Mouse (Mus musculus) intestine, embryonic 15.5 days (tissue): ENCODE data around the gene Pdia6. TPM values are rescaled to one million over a fixed set of nuclear protein-coding genes. Genes with fewer than 3 reads are reported as not detected.

ENCODE experiments used
- ATAC-seq: fragments of 200-750 bp; cut with Nextera tagmentation; 2 replicates; pipeline ENCODE4 v1.8.0; 2017; ENCODE audit warnings: moderate TSS enrichment, moderate library complexity
- H3K27ac ChIP-seq: fragments of 300-500 bp; sonication (generic); 2 replicates; pipeline ENCODE4 v1.5.1; 2015; ENCODE audit warnings: mild to moderate bottlenecking, inconsistent platforms
- H3K27me3 ChIP-seq: fragments of 300-500 bp; sonication (generic); replicated peaks from 2 replicates; pipeline ENCODE4 v1.6.1; 2015; ENCODE audit warnings: inconsistent platforms
- H3K36me3 ChIP-seq: fragments of 300-500 bp; sonication (generic); 2 replicates; pipeline ENCODE4 v1.6.1; 2015; ENCODE audit warnings: inconsistent platforms
- H3K4me1 ChIP-seq: fragments of 300-500 bp; sonication (generic); replicated peaks from 2 replicates; pipeline ENCODE4 v1.6.1; 2015; ENCODE audit warnings: inconsistent platforms
- H3K4me2 ChIP-seq: fragments of 300-500 bp; sonication (generic); replicated peaks from 2 replicates; pipeline ENCODE4 v1.6.1; 2015; ENCODE audit warnings: mild to moderate bottlenecking, inconsistent platforms
- H3K4me3 ChIP-seq: fragments of 300-500 bp; sonication (generic); replicated peaks from 2 replicates; pipeline ENCODE4 v1.5.1; 2015; ENCODE audit warnings: inconsistent platforms
- H3K9ac ChIP-seq: fragments of 300-500 bp; sonication (generic); 2 replicates; pipeline ENCODE4 v1.6.1; 2015; ENCODE audit warnings: inconsistent platforms
- H3K9me3 ChIP-seq: fragments of 300-500 bp; sonication (generic); 2 replicates; pipeline ENCODE4 v1.6.1; 2016; ENCODE audit warnings: inconsistent platforms
- WGBS: fragments of 180-500 bp; shearing (Covaris S2); methylation state at CpG from one replicate; pipeline ENCODE4 v1.1.7; 2015; 5-methylcytosine and 5-hydroxymethylcytosine counted together
- polyA plus RNA-seq: library from polyadenylated mRNA; unstranded; fragments of >200 nt; fragmentation: Nextera tagmentation; extraction: Ambion mirVana; gene quantifications from 2 replicates; pipeline ENCODE4 v1.2.1, GENCODE M21; 2015

The Pdia6 gene
- polyA plus RNA-seq, 1 experiment from 2014 or later, result 635 TPM

DNA sequence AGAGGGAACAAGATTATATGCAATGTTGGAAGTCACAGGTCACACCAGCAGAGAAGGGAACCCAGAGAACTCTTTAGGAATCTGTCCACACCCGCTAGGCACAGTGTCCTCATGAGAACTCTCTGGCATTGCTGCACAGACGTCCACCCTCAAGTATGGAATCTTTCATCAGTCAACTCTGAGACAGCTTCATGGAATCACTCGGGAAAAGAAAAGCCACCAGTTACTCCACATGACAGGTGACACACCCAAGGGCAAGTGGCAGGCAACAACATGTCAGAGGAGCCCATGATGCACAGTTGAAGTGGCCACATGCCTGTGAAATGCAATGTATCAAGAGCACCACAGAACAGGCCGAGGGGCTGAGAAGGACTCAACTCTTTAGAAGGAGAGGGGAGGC lies 51.6 kb downstream of the Pdia6 start:
- Histone ChIP-seq H3K27me3 (peaks cover 8% of the 10 kb centered on the region), H3K4me1 (no peaks in the 10 kb centered on the region), H3K9me3 (no peaks in the 10 kb centered on the region), H3K9ac (no peak overlapping the region), H3K4me3 (no peak overlapping the region), H3K27ac (no peak overlapping the region), H3K36me3 (no peaks in the 10 kb centered on the region), H3K4me2 (no peak overlapping the region)
- ATAC-seq, result no peak
- 57% methylated on average over 4 of the region's 4 CpGs for WGBS

DNA sequence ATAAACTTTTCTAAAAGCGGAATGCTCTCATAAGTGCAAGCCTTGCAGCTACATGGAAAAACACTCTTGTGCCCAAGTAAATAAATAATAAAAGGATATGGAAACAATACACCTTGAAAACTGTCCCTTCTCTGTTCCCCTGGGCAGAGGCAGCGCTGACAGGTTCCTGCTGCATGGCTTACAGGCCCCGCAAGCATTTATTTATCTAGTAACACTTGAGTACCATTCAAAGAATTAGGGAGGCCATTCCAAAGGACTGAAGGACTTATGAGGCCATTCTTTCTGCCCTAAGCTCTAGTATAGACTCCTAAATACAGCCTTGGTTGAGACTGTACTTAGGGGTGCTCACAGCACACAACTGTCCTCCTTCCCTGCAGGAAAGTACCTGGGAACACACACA lies 52.1 kb downstream of the Pdia6 start:
- H3K4me1 ChIP-seq, result no peaks in the 10 kb centered on the region
- H3K36me3 ChIP-seq, result no peaks in the 10 kb centered on the region
- H3K27ac ChIP-seq, result no peak overlapping the region
- H3K4me3 ChIP-seq, result no peak overlapping the region
- WGBS, result 74% methylated on average over 3 of the region's 3 CpGs
- no peak overlapping the region for H3K4me2 ChIP-seq
- no peaks in the 10 kb centered on the region for H3K9me3 ChIP-seq
- peaks cover 13% of the 10 kb centered on the region for H3K27me3 ChIP-seq
- no peak overlapping the region for H3K9ac ChIP-seq
- ATAC-seq, result no peak

DNA sequence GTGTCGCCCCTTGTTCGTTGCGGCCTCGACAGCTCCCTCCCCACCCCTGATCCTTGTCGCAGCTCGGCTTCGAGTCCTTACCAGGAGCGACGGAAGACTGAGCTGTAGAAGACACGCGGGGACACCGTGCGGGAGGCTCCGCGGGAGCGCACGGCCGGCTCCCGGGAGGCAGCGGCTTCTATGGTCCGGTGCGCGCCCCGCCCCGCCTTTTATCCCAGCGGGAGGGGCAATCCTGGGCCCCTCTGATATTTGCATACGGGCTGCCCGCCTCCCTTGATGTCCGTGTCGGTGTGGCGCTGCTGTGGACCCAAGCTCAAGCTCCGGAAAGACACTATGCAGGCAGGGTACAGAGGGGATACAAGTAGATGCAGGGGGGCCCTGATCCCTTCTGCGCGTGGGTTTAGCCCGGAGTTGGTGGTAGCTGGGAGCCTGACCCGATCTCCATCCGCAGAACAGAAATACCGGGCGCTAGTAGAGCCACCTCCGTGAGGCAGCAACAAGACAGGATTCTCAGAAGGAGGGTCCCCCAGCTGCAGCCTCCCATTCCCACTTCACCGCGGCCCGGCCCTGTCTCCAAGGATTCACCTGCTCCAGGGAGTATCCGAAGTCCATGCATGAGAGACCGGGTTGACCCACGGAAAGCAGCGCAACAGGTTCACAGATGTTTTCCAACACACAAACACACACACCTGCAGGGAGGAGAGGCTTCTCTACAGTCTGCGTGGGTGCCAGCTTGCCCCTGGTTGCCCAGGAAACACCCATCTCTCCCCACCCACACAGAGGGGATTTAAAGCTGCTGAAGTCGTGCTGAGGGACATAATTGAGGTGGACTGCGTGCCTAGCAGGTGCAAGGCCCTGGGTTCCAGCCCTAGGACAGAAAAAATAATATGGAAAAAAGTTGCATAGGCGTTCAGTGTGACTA lies 58.5 kb downstream of the Pdia6 start:
- ATAC-seq, result peak; percentile 79
- 3% methylated on average over 51 of the region's 51 CpGs for WGBS
- no peaks in the 10 kb centered on the region for H3K36me3 ChIP-seq

DNA sequence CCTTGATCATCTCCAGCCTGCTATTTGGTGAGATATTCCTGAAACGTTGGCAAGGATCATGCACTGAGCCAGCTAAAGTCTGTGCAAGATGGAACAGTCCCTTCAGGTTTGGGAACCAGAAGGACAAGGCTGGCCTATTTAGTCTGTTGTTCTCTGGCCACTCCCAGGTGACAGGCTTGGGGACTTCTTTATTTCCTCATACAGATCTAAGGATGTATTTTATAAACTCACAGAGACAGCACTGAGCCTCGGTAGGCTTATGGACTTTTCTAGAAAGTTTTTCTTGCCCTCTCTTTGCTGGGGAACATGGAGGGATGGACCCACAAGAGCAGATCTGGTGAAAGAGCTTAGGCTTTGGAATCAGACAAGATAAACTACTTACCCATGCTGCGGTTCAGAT lies 62.9 kb downstream of the Pdia6 start, which contains the start of gene Atp6v1c2:
Gene Atp6v1c2 (minus strand): TSS at position 101 of the 400 bp plus-strand sequence.
- WGBS, result 72% methylated on average over 3 of the region's 3 CpGs
- ATAC-seq, result no peak
- Histone ChIP-seq H3K36me3 (no peaks in the 10 kb centered on the region), H3K4me3 (no peak within 1 kb of the TSS), H3K27me3 (peaks cover 13% of the 10 kb centered on the region), H3K9ac (no peak within 1 kb of the TSS; the same call in 1 of the 2 replicates), H3K4me1 (peaks cover 3% of the 10 kb centered on the region; the same call in 1 of the 2 replicates), H3K4me2 (no peak within 1 kb of the TSS), H3K27ac (no peak within 1 kb of the TSS), H3K9me3 (no peaks in the 10 kb centered on the region)

More for the DNA sequence above, 58.5 kb downstream of the Pdia6 start:
- peaks cover 34% of the 10 kb centered on the region for H3K27me3 ChIP-seq
- no peak overlapping the region for H3K27ac ChIP-seq
- H3K4me1 ChIP-seq, result peaks cover 3% of the 10 kb centered on the region; the same call in 1 of the 2 replicates
- H3K9ac ChIP-seq, result peak overlapping the region; percentile 33
- H3K4me3 ChIP-seq, result peak overlapping the region; percentile 41
- peak overlapping the region; percentile 90 for H3K4me2 ChIP-seq
- H3K9me3 ChIP-seq, result no peaks in the 10 kb centered on the region

DNA sequence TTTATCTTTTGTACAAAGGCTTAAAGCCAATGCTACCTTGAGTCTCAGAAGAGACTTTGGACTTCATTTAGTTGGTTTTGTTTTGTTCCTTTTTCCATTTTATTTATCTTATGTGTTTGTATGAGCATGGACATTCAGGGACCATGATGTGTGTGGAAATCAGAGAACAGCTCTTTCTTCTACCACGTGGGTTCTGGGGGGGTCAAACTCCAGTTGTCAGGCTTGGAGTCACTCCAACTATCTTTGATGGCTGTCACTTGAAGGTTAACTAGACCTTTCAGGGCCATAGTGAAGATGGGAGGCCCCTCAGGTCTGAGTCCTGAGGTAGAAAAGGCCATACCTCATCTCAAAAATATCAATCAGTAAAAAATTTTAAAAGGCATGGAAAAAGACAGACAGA lies 67.1 kb downstream of the Pdia6 start:
- Histone ChIP-seq H3K4me1 (no peaks in the 10 kb centered on the region), H3K9ac (no peak overlapping the region), H3K36me3 (no peaks in the 10 kb centered on the region), H3K4me2 (no peak overlapping the region), H3K27ac (no peak overlapping the region), H3K4me3 (no peak overlapping the region), H3K9me3 (no peaks in the 10 kb centered on the region), H3K27me3 (no peaks in the 10 kb centered on the region)
- 31% methylated on average over 1 of the region's 1 CpGs for WGBS
- no peak for ATAC-seq

Other genes with a start within 250 kb of the Pdia6 start
- 0.45 and 0.57 TPM in 2 replicates for gene Kcnf1, start 89.7 kb upstream of the Pdia6 start, polyA plus RNA-seq
- 0.11 TPM in 1 of 2 replicates, not detected in the other for gene Atp6v1c2, start 62.8 kb downstream of the Pdia6 start, polyA plus RNA-seq
- 16.7 and 18.9 TPM in 2 replicates for gene Nol10, start 81.9 kb downstream of the Pdia6 start, polyA plus RNA-seq